Mouse (Mus musculus) heart, embryonic 16.5 days (tissue): ENCODE measurements around the gene Gm30737. TPM values are rescaled to one million over a fixed set of nuclear protein-coding genes. Genes with fewer than 3 reads are reported as not detected.
"Not testable (repeated sequence)": the region's sequence is repeated elsewhere in the genome, so short reads cannot be mapped to it uniquely, and the experiment has no call there.

ENCODE experiments used
- ATAC-seq: fragments of 200-750 bp; cut with Nextera tagmentation; replicated peaks from 2 replicates; pipeline ENCODE4 v1.8.0; 2017; ENCODE audit warnings: moderate number of reproducible peaks; ENCODE audit not compliant: insufficient read depth, low FRiP score; ENCODE audit errors: extremely low read depth
- H3K27ac ChIP-seq: fragments of 300-500 bp; sonication (generic); 2 replicates; pipeline ENCODE4 v1.5.1; 2014; ENCODE audit warnings: mild to moderate bottlenecking, low read length, control low read depth, moderate library complexity
- H3K27me3 ChIP-seq: fragments of 300-500 bp; sonication (generic); 2 replicates; pipeline ENCODE4 v1.6.1; 2014; ENCODE audit warnings: low read length, mixed read lengths; ENCODE audit not compliant: control insufficient read depth, insufficient read depth
- H3K36me3 ChIP-seq: fragments of 300-500 bp; sonication (generic); 2 replicates; pipeline ENCODE4 v1.6.1; 2014; ENCODE audit not compliant: control insufficient read depth, insufficient read depth
- H3K4me1 ChIP-seq: fragments of 300-500 bp; sonication (generic); 2 replicates; pipeline ENCODE4 v1.6.1; 2014; ENCODE audit warnings: low read length, mixed read lengths; ENCODE audit not compliant: control insufficient read depth, insufficient read depth
- H3K4me2 ChIP-seq: fragments of 300-500 bp; sonication (generic); 2 replicates; pipeline ENCODE4 v1.6.1; 2014; ENCODE audit warnings: low read depth, mild to moderate bottlenecking, control low read depth, low read length
- H3K4me3 ChIP-seq: fragments of 300-500 bp; sonication (generic); 2 replicates; pipeline ENCODE4 v1.5.1; 2014; ENCODE audit warnings: mild to moderate bottlenecking, control low read depth, low read length
- H3K9ac ChIP-seq: fragments of 300-500 bp; sonication (generic); 2 replicates; pipeline ENCODE4 v1.6.1; 2014; ENCODE audit warnings: low read length, control low read depth
- H3K9me3 ChIP-seq: fragments of 300-500 bp; sonication (generic); replicated peaks from 2 replicates; pipeline ENCODE4 v1.6.1; 2016; ENCODE audit warnings: low read length; ENCODE audit not compliant: control insufficient read depth
- WGBS: fragments of 180-500 bp; shearing (Covaris S2); extraction: QIAGEN DNeasy Blood & Tissue Kit; methylation state at CpG from one replicate; pipeline ENCODE4 v1.1.7; 2014; 5-methylcytosine and 5-hydroxymethylcytosine counted together
- polyA plus RNA-seq: library from polyadenylated mRNA; unstranded; fragments of >200 nt; fragmentation: Nextera tagmentation; extraction: Ambion mirVana; gene quantifications from 2 replicates; pipeline ENCODE4 v1.2.1, GENCODE M21; 2015

Gene Gm30737
- not detected in 2 replicates for polyA plus RNA-seq

GRCm38 (mm10) chrY:14400410-14400809, at the start of gene Gm30737:
Gm30737 (plus strand) TSS chrY:14400710.
- H3K9me3 ChIP-seq, H3K9ac ChIP-seq, H3K27me3 ChIP-seq, H3K36me3 ChIP-seq, H3K27ac ChIP-seq, H3K4me3 ChIP-seq, H3K4me2 ChIP-seq, H3K4me1 ChIP-seq, ATAC-seq: not testable (repeated sequence)
- no CpG with 5 or more reads among the region's 7 CpGs for WGBS
